Mouse (Mus musculus): ENCODE results near the gene F8. TPM values are rescaled to one million over a fixed set of nuclear protein-coding genes. Genes with fewer than 3 reads are reported as not detected.

Gene F8
- total RNA-seq, 2 experiments from 2014 or later, result 0.37 to 1.1 TPM

DNA sequence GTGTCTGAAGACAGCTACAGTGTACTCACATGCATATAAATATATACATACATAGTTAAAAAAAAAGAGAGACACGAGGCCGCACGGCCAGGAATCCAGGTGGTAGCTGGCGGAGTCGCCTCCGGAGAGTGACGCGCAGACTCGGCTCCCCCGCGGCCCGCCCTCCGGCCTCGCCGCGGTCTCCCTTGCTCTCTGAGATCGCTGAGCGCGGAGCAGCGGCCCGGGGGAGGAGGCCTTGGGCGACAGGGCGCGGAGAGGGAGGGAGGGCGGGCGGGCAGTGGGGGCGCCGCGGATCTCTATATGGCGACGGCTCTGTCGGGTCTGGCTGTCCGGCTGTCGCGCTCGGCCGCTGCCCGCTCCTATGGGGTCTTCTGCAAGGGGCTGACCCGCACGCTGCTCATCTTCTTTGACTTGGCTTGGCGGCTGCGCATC lies 239.3 kb downstream of the F8 start:
- peak; percentile 93 for ATAC-seq (replicated peaks; ENCODE audit: poor library complexity)

DNA sequence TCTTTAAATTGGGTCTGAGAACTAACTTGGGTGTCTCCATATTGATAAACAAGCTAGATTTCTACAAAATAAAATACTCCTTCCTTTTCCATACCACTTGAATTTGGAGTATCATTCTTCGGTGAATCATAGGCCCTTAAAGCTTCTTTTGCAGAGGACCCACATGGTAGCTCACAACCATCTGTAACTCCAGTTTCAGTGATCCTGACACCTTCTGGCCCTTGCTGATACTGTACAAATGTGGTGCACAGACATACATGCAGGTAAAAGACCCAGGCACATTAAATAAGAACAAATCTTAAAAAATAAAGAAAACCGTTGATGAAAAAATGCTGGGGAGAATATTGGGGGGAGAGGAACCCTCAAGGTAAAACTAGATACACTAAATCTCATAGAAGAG lies 244.2 kb downstream of the F8 start:
- ATAC-seq (replicated peaks; ENCODE audit: poor library complexity), result 0 out of 2 replicates have a peak, but pooled peaks have one; percentile 34

DNA sequence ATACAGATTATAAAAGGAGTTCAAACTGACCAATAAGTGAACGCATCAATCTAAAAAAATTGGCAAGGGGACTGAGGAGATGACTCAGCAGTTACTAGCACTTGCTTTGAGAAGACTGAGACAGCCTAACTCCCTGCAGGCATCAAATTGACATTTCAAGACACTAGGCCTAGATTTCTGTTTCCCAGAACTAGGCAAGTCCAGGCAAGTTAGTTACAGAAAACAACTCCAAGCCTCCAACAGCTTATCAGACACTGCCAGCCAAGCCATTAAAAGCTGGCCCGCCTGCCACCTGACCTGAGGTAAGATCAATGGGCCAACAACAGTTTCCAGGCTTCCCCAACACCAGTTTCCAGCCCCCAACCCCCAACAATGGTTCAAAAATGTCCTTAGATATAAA lies 244.7 kb downstream of the F8 start:
- peak; percentile 91 for ATAC-seq (replicated peaks; ENCODE audit: poor library complexity)

DNA sequence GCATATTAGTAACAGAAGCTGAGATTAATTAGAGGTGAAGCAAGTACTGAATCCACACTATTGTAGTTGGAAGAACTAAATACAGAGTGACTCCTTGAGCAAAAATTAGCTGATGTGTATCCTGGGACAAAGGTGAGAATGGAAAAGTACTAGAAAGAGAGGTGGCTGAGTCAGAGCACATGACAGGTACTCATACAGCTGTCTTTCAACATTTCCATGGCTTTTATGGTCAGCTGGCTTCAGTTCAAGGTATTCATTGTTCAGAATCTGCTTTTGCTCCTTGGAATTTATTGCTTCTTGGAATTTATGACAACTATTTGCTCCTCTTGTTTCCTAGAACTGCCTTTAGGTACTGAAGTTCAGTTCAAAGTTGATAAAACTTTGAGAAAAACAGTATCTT lies 245.5 kb downstream of the F8 start:
- ATAC-seq (replicated peaks; ENCODE audit: poor library complexity), result no peak

DNA sequence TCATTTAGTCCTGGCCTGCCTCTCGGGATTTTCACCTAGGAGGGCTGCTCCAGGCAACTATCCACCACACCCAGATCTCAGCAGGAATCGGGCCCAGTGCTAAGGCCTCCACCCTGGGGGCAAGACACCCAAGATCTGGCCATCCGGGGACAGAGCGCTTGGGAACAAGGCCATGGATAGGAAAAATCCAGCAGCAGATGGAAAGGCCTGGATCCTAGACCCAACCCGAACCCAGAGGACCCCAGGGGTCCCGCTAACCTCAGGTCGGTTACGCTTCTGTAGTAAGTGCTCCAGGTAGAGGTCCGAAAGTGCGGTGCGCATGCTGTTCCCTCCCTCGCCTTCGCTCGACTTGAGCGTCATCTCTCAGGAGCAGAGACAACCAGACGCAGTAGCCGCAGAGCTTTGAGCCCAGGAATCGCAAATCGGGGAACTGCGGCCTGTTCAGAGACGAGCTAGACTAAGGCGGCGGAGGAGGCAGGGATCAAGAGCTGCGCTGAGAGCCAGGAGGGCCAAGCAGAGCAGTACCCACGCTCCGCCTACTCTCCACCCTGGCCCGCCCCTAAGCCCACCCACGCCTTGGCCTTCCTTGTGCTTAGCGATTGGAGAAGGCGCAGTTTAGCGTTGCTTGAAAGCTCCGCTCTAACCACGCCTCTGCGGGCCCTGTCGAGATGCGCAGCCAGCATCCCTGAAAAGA lies 251.8 kb downstream of the F8 start, which contains the start of gene Mpp1:
Gene Mpp1 (minus strand): TSS at position 550 of the 694 bp plus-strand sequence.
- ATAC-seq (replicated peaks; ENCODE audit: poor library complexity), result peak; percentile 94

DNA sequence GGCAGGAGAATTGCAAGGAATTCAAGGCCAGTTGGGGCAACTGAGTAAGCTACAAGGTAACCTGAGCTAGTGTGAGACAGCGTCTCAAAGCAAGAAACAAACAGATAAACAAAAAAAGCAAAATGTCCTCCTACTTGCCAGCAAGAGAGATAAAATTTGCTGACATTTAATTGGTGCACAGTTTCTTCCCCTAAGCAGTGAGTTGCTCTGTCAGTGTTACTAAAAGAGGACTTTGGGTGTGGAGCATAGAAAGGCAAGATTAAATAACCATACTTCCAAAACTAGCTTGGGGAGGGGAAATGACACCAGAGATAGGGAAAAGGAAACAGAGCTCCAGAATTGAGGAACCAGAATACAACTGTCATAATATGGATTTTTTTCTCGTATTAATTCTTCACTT lies 252.9 kb downstream of the F8 start:
- peak; percentile 35 for ATAC-seq (replicated peaks; ENCODE audit: poor library complexity)

DNA sequence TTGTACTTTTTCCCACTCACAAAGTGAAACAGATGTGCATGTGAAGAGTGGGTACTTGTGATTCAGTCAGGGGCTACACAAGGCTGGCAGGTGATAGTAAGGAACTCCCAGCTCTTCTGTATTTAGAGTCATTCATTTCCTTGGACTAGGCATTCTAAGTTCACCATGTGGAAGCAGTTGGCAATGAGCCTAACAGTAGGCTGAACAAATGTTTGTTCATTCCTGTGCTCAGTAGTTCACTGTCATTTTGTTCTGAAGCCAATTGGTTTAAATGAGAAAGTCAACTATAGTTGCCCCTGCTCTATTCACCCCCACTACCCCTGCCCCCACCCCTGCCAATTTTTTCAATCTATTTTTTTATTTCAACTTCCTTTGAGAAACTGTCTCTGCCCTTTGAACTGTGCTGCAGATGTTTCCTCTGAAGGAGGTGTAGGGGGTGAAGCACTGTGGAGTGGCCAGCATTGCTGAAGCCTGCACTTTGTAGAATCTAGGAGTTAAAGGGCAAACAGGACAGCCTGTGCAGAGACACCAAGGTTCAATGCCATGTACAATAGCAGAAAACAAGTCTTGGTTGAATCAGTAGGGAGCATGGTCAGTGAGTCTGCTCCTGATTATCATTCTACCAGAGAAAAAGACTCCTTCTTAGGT lies 254.0 kb downstream of the F8 start:
- ATAC-seq (replicated peaks; ENCODE audit: poor library complexity), result no peak

DNA sequence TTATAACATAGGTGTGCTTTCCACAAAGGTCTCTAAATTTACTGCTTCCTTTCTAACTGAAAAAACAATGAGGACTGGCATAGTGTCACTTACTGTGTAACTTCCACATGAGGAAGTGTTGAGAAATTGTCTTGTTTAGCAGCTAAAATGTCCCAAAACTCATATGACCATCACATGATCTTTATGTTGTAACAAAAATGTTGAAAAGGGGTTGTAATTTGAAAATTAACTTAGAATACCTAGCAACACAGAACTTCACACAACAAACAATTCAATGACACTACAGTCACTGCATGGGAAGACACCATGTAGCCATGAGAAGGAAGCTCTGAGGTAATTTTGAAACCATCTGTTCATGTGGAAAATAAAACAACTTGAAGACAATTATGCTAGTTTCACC lies 255.5 kb downstream of the F8 start:
- ATAC-seq (replicated peaks; ENCODE audit: poor library complexity), result peak; percentile 30

DNA sequence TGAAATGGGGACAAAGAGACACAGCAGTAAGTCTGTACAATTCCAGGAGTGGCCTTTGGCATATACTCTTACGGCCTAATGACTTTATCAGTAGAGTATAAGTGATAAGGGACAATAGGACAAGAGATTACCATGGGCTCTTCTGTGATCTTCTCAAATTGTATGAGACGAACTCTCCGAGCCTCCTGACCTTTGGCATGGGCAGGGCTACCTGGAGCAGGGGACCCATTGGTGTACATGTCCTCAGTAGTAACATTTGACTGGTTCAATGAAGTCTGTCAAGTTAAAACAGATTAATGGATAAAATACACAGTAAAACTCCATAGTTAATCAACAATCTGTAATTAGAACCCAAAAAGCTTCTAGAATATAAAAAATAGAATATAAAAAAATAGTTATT lies 256.8 kb downstream of the F8 start:
- ATAC-seq (replicated peaks; ENCODE audit: poor library complexity), result no peak

Other genes starting within 250 kb of the F8 start
- gene Smim9, start 218.8 kb downstream of the F8 start, total RNA-seq (2015), result not detected in 2 replicates
- gene Smim9, start 218.8 kb downstream of the F8 start, total RNA-seq (2017), result not detected in 2 replicates
- gene Fundc2, start 216 bp downstream of the F8 start, total RNA-seq (2015), result 48.5 and 56.9 TPM in 2 replicates
- gene Fundc2, start 216 bp downstream of the F8 start, total RNA-seq (2017), result 38.6 and 63.3 TPM in 2 replicates
- 24.5 and 27.3 TPM in 2 replicates for gene Cmc4, start 34.0 kb upstream of the F8 start, total RNA-seq (2015)
- 7.0 and 7.7 TPM in 2 replicates for gene Cmc4, start 34.0 kb upstream of the F8 start, total RNA-seq (2017)
- gene Mtcp1, start 34.0 kb upstream of the F8 start, total RNA-seq (2015), result 6.0 and 6.4 TPM in 2 replicates
- 6.9 and 8.0 TPM in 2 replicates for gene Mtcp1, start 34.0 kb upstream of the F8 start, total RNA-seq (2017)
- gene Brcc3, start 34.0 kb upstream of the F8 start, total RNA-seq (2015), result 50.3 and 50.4 TPM in 2 replicates
- 35.0 and 40.9 TPM in 2 replicates for gene Brcc3, start 34.0 kb upstream of the F8 start, total RNA-seq (2017)
- gene Vbp1, start 131.7 kb upstream of the F8 start, total RNA-seq (2015), result 121 and 131 TPM in 2 replicates
- gene Vbp1, start 131.7 kb upstream of the F8 start, total RNA-seq (2017), result 144 and 152 TPM in 2 replicates
- gene Rab39b, start 195.6 kb upstream of the F8 start, total RNA-seq (2015), result not detected in 2 replicates
- not detected in 2 replicates for gene Rab39b, start 195.6 kb upstream of the F8 start, total RNA-seq (2017)

Data from megakaryocyte progenitor cell, adult 5-6 weeks (primary cell).